Mouse (Mus musculus) adrenal gland, adult 18-20 months (tissue): Measurements from ENCODE around the gene Yeats2. TPM values are rescaled to one million over a fixed set of nuclear protein-coding genes. Genes with fewer than 3 reads are reported as not detected.
A peak's percentile ranks its signal among the peaks of the same experiment; 100 is the strongest.

Experiments used
- DNase-seq, 2 experiments: peaks; one replicate each; pipeline ENCODE4 v3.0.0; 2021 to 2022; ENCODE audit warnings: low spot score in 2 of 2
- total RNA-seq, 2 experiments: library from RNA; stranded (reverse); gene quantifications; 1 replicate in 1 of 2; 2 replicates in 1 of 2; pipeline ENCODE4 v1.2.3; 2021

Yeats2 gene
- total RNA-seq, 2 experiments from 2014 or later: 17.1 to 25.6 TPM

DNA sequence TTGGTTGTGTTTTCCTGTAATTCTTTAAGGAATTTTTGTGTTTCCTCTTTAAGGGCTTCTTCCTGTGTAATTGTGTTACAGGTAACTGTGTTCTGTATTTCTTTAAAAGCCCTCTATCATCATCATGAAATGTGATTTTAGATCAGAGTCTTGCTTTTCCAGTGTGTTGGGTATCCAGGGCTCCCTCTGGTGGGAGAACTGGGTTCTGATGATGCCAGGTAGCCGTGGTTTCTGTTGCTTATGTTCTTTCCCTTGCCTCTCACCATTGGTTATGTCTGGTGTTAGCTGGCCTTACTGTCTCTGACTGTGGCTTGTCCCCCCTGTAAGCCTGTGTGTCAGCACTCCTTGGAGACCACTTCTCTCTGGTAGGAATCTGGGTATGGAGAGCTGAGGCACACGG lies 44.5 kb downstream of the Yeats2 start:
- DNase-seq: no peak

DNA sequence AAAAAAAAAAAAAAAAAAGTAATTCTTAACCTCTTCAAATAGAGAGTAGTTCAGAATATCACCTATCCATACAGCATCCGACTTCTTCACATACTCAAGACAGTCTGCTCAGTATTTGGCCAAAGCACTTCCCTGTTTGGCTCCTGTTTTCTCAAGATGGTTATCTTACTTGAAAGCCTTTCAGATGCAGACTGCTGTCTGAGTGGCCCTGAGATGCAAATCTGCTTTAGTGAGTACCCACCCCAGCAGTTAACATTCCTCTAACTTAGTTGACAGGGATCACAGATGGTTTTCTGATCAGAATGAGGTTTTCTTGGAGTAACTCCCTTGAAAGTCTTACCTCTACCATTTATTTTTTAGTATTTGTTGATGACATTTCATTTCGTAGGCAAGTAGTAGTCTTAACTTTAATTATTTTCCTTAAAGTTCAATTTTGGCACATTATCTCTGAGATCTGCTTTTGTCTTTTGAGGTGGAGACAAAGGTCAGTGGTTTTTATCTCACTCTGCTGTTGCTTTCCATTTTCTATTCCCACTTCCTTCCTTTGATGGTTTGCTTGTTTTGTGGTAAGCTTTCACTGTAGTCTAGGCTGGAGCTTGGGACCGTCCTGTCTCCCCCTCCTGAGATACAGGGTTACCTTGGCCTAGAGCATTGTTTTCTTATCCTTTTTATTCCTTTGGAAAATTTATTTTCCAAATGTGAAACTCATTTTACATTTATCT lies 50.5 kb downstream of the Yeats2 start:
- no peak for DNase-seq

DNA sequence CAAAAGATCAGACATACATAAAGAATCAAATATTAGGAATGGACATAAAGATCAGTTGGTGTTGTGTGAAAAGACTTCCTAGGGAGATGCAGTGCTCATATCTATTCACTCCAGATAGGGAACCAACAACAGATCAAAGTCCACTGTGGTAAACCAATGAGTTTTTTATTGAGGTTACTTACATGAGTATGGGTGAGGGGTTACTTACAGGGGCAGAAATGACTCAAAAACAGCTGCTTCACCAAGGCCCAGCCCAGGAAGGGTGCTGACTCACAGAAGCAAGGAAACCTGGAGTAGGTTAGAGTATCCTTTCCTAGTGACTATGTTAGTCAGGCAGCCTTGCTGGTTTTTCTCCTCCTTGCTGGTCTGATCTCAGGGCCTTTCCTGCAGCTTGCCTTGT lies 51.2 kb downstream of the Yeats2 start:
- DNase-seq: no peak

DNA sequence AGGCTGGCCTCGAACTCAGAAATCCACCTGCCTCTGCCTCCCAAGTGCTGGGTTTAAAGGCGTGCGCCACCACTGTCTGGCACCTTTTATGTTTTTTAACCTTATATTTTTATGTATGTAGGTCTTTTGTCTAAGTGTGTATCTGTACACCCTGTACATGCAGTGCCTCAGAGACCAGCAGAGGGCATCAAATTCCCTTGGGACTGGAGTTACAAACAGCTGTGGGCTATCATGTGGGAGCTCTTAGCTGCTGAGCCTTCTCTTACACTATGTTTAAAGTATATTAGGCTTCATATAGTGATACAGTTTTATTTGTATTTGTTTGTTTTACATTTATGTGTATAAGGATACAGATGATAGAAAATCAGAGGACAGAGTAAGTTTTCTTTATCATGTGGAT lies 54.7 kb downstream of the Yeats2 start:
- no peak for DNase-seq

DNA sequence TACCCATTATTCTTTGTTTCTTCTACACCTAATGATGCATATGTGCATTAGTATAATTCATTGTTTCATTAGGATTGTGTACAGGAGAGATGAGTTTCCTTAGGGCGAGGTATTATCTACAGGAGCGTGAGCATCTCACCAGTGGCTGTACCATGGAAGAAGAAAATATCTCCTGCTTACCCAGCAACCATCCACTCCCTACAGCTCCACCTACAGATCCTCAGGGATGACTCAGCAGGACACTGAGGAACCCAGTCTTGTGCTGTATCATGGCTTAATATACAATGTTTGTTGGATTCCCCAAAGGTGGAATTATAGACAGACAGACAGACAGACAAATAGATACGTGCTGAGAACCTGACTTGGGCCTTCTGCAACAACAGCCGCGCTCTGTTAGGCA lies 56.1 kb downstream of the Yeats2 start:
- DNase-seq: no peak

DNA sequence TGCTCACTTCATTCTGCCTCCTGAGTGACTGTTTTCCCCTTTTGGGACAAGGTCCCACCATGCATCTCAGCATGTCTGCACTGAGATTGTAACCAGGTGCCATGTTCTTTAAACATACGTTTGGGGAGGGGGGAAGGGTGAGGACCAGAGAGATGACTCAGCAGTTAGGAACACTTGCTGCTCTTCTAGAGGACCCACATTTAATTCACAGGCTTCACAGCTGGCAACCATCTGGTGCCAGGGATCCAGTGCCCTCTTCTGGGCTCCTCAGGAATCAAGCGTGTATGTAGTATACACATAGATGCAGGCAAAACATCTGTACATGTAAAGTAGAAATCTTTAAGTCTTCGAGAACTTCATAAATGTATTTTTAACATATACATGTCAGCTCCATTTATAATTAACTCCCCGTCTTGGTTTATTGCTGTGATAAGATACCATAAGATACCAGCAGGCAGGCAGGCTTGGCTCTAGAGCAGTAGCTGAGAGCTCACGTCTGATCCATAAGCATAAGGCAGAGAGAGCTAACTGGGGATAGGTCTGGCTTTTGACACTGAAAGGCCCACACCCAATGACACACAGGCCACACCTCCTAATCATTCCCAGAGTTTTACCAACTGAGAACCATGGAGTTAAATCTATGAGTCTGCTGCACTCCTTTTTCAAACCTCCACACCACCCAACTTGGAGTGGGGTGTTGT lies 58.8 kb downstream of the Yeats2 start:
- no peak for DNase-seq

DNA sequence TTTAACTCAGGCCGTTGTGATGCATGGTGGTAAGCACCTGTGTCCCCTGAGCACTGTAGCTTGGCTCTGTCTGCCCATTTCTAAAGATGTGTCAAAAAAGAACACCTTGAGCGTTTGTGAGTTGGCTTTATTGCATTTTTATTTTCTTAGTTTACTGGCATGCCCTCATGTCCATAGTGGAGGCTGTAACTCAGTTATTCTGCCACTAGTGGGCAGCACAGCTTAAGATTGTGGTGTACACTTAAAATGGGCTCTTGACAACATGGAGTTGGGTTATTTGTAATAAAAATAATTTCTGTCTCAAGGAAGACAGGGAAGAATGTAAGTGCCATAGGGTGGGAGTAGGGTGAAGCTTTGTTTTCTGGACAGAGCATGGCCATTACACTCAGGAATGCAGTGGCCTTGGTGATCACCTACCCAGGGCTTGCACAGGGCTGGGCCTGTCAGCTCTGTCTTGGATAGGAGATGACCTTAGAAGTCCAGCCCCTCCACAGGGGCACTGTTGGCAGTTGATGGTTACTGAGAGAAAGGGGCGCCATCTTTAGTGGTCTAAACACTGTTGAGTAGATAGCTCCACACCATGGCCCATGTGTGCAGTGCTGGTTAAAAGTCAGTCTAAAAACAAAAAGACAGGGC lies 72.8 kb downstream of the Yeats2 start:
- DNase-seq: peak; percentile 36 to 42

DNA sequence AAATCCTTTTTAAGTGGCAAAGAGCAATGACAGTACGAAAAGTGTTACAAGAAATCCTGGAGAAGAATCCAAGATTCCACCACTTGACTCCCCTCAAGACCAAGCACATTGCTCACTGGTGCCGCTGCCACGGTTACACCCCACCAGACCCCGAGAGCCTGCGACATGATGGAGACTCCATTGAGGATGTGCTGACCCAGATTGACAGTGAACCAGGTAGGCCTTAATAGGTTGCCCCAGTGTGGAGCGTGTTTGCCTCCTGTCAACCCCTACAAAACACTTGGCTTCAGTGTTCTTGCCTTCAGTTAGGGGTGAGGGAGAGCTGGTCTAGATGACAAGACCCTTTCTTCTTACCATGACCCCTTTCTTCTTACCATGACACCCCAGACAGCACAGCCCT lies 81.9 kb downstream of the Yeats2 start:
- no peak for DNase-seq

DNA sequence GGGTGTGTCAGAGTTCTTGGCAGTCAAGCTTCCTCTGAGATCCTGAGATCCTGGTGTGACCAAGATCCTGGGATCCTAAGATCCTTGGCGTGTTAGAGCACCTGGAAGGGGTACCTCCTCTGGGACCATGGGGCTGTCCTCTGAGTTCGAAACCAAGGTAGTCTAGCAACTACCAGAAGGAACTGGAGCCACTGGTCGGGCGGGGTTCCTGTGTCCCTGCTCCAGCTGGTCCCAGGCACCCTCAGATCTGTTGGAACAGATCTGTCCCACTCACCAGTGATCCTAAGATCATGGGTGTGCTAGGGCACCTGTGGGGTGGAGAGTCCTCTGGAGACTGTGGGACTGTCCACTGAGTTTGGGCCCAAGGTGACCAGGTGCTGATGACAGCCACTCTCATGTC lies 85.8 kb downstream of the Yeats2 start:
- DNase-seq: no peak

DNA sequence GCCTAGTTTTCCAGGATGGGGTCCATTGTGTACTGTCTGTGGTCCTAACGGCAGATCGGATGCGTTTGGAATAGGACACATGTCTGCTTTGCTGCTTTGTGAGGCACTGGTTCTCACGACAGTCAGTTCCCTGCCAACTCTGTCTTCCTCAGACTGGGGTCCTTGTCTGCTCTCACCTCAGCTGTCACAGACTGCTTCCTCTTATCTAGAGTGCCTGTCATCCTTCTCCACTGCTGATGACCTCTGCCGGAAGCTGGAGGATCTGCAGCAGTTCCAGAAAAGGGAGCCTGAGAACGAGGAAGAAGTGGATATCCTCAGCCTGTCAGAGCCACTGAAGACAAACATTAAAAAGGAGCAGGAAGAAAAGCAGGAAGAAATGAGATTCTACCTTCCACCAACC lies 86.6 kb downstream of the Yeats2 start:
- DNase-seq: no peak

DNA sequence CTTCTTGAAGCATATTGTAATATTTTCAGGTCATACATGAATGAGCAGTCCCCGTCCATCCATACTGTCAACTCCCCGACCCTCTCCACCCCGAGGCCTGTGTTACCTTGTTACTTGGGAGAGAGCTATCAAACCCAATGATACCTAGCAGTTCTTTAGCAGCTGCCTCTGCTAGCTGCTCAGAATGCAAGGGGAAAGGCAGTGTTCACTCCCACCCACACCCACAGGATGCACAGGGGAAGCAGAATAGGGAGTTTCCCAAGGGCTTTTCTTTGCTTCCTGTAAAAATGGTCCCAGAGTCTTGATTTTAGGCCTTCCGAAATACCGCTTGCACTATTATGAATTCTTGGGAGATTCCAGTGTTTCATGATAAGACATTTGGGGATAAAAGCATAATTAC lies 87.3 kb downstream of the Yeats2 start:
- DNase-seq: no peak

DNA sequence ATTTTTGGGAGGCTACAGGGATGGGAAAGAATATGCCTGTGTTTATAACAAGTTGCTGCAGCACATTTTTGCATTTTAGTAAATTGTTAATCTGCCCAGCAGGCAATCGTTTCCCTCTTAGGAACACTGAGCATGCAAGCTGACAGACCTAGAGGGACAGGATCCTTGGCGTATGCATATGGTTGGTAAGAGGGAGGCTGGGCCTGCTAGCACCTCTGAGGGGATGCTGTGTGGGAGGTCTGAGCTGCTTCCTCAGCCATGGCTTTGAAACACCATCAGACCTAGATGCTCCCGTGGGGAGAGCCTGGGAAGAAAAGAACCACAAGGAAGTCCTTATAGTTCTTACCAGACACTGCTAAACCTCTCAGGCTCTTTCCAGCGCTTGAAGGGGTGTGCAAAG lies 93.5 kb downstream of the Yeats2 start:
- no peak for DNase-seq

DNA sequence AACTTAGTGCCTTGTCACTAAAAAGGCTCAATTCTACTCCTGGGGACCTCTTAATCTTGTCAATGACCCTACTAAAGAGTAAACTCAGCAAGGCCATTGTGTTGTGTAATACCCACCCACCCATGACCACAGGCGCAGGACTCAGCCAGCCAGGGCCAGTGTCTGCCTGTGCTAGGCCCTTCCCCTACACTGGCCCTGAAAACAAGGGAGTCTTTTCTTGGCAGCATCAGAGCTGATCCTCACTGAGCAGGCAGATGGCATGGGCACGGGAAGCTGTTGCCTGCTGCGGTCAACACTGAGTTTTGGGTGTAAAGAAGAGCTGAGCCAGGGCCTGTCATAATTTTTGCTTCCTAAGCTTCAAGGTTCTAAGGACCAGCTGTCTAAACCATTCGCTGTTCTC lies 96.6 kb downstream of the Yeats2 start:
- peak in 1 of 2 experiments; percentile 27 for DNase-seq

DNA sequence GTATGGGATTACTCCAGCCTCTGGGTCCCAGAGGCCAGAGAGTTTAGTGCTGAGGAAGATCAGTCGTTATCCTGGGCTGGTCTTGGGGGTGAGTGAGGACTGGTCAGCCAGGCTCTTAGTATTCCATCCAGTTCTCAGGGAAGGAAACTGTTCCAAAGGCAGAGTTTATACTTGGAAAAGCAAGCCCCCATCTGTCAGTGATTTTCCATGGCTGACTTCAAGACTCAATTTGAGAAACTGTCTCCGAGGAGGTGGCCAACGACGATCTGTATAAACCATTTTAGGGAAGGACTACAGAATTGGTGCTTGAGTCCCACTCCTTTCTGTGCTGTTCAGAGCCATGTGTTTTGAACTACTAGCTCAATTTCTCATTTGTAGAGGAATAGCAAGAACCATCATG lies 97.8 kb downstream of the Yeats2 start:
- no peak for DNase-seq

DNA sequence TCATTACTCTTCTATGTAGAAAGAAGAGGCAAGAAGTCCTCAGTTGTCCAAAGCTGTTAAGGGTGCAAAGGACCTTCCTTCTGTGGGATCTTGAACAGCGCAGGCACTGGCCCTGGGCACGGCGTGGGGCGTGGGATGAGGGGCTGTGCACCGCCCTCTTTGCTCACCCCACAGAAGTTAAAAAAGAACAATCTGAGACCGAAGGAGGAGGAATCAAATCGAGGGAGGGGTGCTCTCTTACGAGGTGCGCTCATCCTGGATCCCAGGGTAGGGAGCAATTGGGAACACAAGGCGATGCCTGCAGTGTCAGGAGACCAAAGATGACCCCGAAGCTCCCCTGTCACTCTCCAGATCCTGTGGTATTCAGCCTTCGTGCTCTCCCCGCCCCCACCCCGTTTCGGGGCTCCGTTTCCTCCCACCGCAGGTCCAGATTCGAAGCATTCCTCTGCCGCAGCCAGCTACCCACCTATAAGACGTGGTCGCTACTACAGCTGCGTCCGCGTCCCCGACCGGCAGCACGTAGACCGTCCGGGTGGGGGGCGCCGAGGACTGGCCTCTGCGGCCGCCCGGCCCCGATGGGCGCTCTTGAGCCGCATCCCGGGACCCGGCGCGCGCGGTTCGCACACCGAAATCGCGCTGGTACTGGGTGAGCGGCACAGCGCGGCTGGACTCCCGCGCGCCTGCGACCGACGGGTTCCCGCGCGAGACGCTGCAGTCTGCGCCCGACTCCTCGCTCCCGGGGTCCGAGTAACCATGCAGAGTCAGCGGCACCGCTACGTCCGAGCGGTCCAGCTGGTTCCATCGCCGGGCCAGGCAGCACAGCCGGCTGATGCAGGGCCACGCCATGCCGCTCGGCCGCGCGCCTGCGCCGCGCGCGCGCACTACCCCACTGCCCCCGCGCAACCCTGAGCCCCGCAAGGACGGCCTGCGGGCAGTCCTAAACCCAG lies 99.9 kb downstream of the Yeats2 start, which contains the start of gene Map6d1:
Map6d1 (minus strand) TSS at position 891 of the 947 bp plus-strand sequence.
- DNase-seq: peak; percentile 40 to 68

DNA sequence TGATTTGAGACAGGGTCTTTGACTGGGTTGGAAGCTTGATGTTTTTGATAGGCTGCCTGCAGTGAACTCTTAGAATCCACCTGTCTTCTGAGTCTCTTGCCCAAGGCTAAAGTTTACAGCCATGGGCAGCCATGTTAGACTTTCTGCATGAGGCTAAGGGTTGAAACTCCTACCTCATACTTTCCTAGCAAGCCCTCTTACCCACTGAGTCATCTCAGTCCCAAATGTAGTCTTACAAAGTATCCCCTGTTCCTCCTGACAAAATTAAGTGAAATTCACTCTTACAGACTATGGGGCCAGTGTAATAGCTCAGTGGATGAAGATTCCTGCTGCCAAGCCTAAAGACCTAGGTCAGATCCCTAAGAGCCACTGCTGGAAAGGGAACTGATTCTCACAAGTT lies 106.2 kb downstream of the Yeats2 start:
- DNase-seq: no peak

DNA sequence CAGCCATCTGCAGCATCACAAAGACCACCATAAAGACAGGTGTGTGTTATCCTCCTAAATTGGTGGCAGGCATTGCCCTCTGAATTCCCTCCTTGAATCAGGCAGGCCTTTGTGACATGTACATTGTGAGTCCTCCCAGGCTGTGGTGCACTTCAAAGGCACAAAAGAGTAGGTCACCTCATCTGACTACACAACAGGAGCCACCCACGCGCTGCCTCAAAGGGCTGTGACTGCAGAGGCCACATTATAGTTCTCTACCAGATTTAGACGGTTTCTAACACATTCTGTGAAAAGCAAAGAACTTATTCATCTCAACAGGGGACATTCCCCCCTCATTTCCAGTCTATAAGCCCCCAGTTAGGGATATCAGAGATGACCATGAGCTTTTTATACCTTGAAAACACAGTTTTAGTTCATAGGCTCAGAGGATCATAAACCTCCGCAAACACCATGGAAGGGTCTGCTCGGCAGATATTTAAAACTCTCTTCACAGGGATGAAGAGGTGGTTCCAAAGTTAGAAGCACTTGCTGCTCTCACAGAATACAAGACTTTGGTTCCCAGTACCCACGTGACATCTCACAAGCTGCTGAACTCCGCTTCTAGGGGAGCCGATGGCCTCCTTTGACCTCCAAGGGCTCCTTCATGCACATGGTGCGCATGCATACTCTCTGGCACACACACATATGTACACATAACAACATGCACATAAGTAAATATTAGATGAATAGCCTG lies 107.7 kb downstream of the Yeats2 start:
- no peak for DNase-seq

DNA sequence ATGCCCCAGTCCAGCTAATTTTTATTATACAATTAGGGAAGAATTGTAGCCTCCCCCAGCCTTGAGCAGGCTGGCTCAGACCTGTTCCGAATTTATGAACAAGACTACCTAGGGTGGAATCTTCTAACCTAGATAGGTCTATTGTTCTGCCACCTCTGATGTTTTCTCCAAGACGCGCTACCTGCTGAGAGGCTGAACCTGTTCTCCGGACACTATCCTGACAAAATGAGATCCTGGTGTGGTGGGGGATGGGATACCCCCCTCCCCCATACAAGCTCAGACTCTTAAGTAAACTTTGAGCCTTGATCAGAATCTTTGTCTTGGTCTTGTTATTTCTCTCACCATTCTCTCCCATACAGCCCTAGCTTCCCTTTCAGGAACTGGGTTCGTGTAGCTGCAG lies 117.1 kb downstream of the Yeats2 start:
- no peak for DNase-seq

DNA sequence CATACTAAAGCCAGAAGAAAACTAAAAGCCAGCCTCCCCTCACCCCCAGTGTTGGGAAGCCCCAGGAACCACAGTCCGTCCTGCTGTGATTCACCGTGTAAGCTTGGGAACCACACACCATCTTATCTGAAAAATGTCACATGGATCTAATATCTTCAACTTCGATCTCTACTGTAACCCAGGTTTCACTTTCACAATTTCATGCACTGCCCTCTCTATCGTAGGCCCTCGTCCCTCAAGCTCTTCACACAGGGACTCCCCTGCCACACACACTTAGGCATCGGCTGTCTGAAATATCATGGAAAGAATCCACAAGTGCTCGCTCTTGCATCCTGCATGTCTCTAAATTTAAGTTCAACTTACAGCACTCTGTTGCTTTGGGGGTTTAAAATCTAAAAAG lies 124.2 kb downstream of the Yeats2 start:
- no peak for DNase-seq

DNA sequence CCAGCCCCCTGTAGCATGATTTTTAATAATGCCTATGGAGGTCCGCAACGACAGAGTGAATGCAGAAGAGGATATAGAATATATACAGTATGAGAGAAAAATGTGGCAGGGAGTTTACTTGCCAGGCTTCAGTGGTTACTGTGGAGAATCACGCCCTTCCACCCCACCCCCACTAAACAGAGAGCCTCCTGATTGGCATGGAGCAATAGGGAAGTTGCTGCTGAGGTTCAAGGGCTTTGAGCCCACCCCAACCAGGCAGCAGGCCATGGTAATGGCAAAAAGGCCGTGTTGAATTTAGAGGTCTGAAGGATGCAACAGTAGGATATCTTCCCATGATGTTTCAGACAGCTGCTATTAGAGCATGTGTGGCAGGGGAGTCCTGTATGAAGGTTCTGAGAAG lies 130.5 kb downstream of the Yeats2 start:
- no peak for DNase-seq

DNA sequence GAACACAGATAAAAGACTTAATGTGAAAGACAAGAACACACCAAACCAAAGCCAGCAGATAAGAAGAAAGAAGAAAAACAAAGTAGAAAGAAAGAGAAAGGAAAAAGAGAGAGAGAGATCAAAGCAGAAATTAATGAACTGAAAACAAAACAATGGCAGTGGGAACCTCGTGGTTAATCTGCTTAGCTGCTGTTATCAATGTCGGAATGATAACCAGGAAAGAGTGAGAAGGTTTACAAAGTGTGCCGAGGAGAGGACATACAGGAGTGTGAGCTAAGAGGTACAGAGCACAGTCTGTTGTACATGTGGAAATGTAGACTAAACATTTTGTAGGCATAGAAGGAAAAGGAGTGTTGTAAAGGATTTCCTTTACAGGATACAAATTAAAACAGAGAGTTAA lies 132.1 kb downstream of the Yeats2 start:
- no peak for DNase-seq
